Mouse (Mus musculus) intestine, postnatal 0 days (tissue): Measurements from ENCODE around the gene Actrt3. TPM values are rescaled to one million over a fixed set of nuclear protein-coding genes. Genes with fewer than 3 reads are reported as not detected.
A peak's percentile ranks its signal among the peaks of the same experiment; 100 is the strongest.

ENCODE experiments used
- ATAC-seq: fragments of 200-750 bp; cut with Nextera tagmentation; 2 replicates; pipeline ENCODE4 v1.8.0; 2017; ENCODE audit warnings: mild to moderate bottlenecking, moderate TSS enrichment, moderate library complexity
- H3K27ac ChIP-seq: fragments of 300-500 bp; sonication (generic); 2 replicates; pipeline ENCODE4 v1.5.1; 2014; ENCODE audit warnings: mild to moderate bottlenecking, low read depth, low read length, moderate library complexity
- H3K27me3 ChIP-seq: fragments of 300-500 bp; sonication (generic); replicated peaks from 2 replicates; pipeline ENCODE4 v1.6.1; 2014; ENCODE audit warnings: low read length, mixed read lengths; ENCODE audit not compliant: control insufficient read depth, insufficient read depth
- H3K36me3 ChIP-seq: fragments of 300-500 bp; sonication (generic); 2 replicates; pipeline ENCODE4 v1.6.1; 2014; ENCODE audit warnings: mild to moderate bottlenecking, moderate library complexity; ENCODE audit not compliant: control insufficient read depth, insufficient read depth
- H3K4me1 ChIP-seq: fragments of 300-500 bp; sonication (generic); replicated peaks from 2 replicates; pipeline ENCODE4 v1.6.1; 2014; ENCODE audit warnings: antibody characterized with exemption, low read length, mixed read lengths; ENCODE audit not compliant: control insufficient read depth, insufficient read depth
- H3K4me2 ChIP-seq: fragments of 300-500 bp; sonication (generic); replicated peaks from 2 replicates; pipeline ENCODE4 v1.6.1; 2014; ENCODE audit warnings: low read depth, mild to moderate bottlenecking, moderate library complexity
- H3K4me3 ChIP-seq: fragments of 300-500 bp; sonication (generic); 2 replicates; pipeline ENCODE4 v1.5.1; 2014; ENCODE audit warnings: low read depth, low read length
- H3K9ac ChIP-seq: fragments of 300-500 bp; sonication (generic); 2 replicates; pipeline ENCODE4 v1.6.1; 2014; ENCODE audit warnings: mild to moderate bottlenecking, low read depth, low read length
- H3K9me3 ChIP-seq: fragments of 300-500 bp; sonication (generic); 2 replicates; pipeline ENCODE4 v1.6.1; 2016; ENCODE audit warnings: mixed run types; ENCODE audit not compliant: control insufficient read depth
- CTCF ChIP-seq: sonication (generic); IDR thresholded peaks from 2 replicates; pipeline ENCODE4 v1.5.1; 2016; ENCODE audit warnings: low read depth, mild to moderate bottlenecking, control low read depth, antibody characterized with exemption, moderate library complexity
- WGBS: fragments of 180-500 bp; shearing (Covaris S2); extraction: QIAGEN DNeasy Blood & Tissue Kit; methylation state at CpG from one replicate; pipeline ENCODE4 v1.1.7; 2014; 5-methylcytosine and 5-hydroxymethylcytosine counted together
- polyA plus RNA-seq: library from polyadenylated mRNA; unstranded; fragments of >200 nt; fragmentation: Nextera tagmentation; extraction: Ambion mirVana; gene quantifications from 2 replicates; pipeline ENCODE4 v1.2.1, GENCODE M21; 2015

Gene Actrt3
- polyA plus RNA-seq, 1 experiment from 2014 or later: 0.12 TPM

GRCm38 (mm10) chr3:30602065-30602739, 2.5 kb upstream of the Actrt3 start, which contains the start of gene Mynn:
Gene Mynn, plus strand, starts transcription at chr3:30602065.
- WGBS: under 1% methylated on average over 40 of the region's 40 CpGs
- peak; percentile 74 for TF ChIP-seq CTCF
- Histone ChIP-seq H3K27ac (peak within 1 kb of the TSS; percentile 98), H3K4me1 (no peaks in the 10 kb centered on the region), H3K4me2 (peak within 1 kb of the TSS; percentile 82), H3K9me3 (no peaks in the 10 kb centered on the region), H3K9ac (peak within 1 kb of the TSS; percentile 87), H3K36me3 (peaks cover 11% of the 10 kb centered on the region), H3K4me3 (peak within 1 kb of the TSS; percentile 83), H3K27me3 (no peaks in the 10 kb centered on the region)
- ATAC-seq: peak; percentile 94

- peak overlapping the region; percentile 82 for H3K4me2 ChIP-seq
- no peaks in the 10 kb centered on the region for H3K9me3 ChIP-seq
- H3K9ac ChIP-seq: peak overlapping the region; percentile 87
- peak overlapping the region; percentile 83 for H3K4me3 ChIP-seq
- H3K4me1 ChIP-seq: no peaks in the 10 kb centered on the region
- WGBS: under 1% methylated on average over 13 of the region's 13 CpGs
- ATAC-seq: no peak
- TF ChIP-seq CTCF: no peak
- peaks cover 9% of the 10 kb centered on the region for H3K36me3 ChIP-seq
- H3K27me3 ChIP-seq: no peaks in the 10 kb centered on the region
- H3K27ac ChIP-seq: peak overlapping the region; percentile 98
Measured at GRCm38 (mm10) chr3:30601610-30602064, 1.9 kb upstream of the Actrt3 start.

GRCm38 (mm10) chr3:30601175-30601574, 1.4 kb upstream of the Actrt3 start:
- no peak for TF ChIP-seq CTCF
- no peaks in the 10 kb centered on the region for H3K27me3 ChIP-seq
- under 1% methylated on average over 17 of the region's 17 CpGs for WGBS
- no peaks in the 10 kb centered on the region for H3K9me3 ChIP-seq
- no peak overlapping the region for H3K27ac ChIP-seq
- 0 out of 2 replicates have a peak overlapping the region, but pooled peaks have one; percentile 48 for H3K9ac ChIP-seq
- H3K36me3 ChIP-seq: peaks cover 5% of the 10 kb centered on the region
- H3K4me3 ChIP-seq: peak overlapping the region; percentile 83
- peak overlapping the region; percentile 82 for H3K4me2 ChIP-seq
- H3K4me1 ChIP-seq: no peaks in the 10 kb centered on the region
- peak; percentile 19 for ATAC-seq

GRCm38 (mm10) chr3:30600717-30601116, 978 bp upstream of the Actrt3 start:
- under 1% methylated on average over 14 of the region's 14 CpGs for WGBS
- no peak for ATAC-seq
- peak overlapping the region; percentile 82 for H3K4me2 ChIP-seq
- H3K9ac ChIP-seq: peak overlapping the region; percentile 48; the same call in 1 of the 2 replicates
- no peaks in the 10 kb centered on the region for H3K27me3 ChIP-seq
- no peaks in the 10 kb centered on the region for H3K4me1 ChIP-seq
- H3K27ac ChIP-seq: peak overlapping the region; percentile 46; the same call in 1 of the 2 replicates
- H3K4me3 ChIP-seq: peak overlapping the region; percentile 83
- peaks cover 4% of the 10 kb centered on the region; the same call in 1 of the 2 replicates for H3K36me3 ChIP-seq
- no peak for TF ChIP-seq CTCF
- no peaks in the 10 kb centered on the region for H3K9me3 ChIP-seq

- Histone ChIP-seq H3K27me3 (no peaks in the 10 kb centered on the region), H3K27ac (no peak overlapping the region), H3K4me3 (no peak overlapping the region), H3K9ac (no peak overlapping the region), H3K4me2 (no peak overlapping the region), H3K9me3 (no peaks in the 10 kb centered on the region), H3K36me3 (no peaks in the 10 kb centered on the region), H3K4me1 (no peaks in the 10 kb centered on the region)
- no peak for TF ChIP-seq CTCF
- no peak for ATAC-seq
- 69% methylated on average over 7 of the region's 7 CpGs for WGBS
Measured at GRCm38 (mm10) chr3:30597271-30597670, 2.5 kb downstream of the Actrt3 start.

- no peaks in the 10 kb centered on the region for H3K4me1 ChIP-seq
- peak overlapping the region; percentile 94 for H3K4me2 ChIP-seq
- H3K27ac ChIP-seq: peak overlapping the region; percentile 86; the same call in 1 of the 2 replicates
- TF ChIP-seq CTCF: no peak
- under 1% methylated on average over 62 of the region's 62 CpGs for WGBS
- peak overlapping the region; percentile 78 for H3K9ac ChIP-seq
- no peaks in the 10 kb centered on the region for H3K36me3 ChIP-seq
- H3K9me3 ChIP-seq: no peaks in the 10 kb centered on the region
- H3K27me3 ChIP-seq: no peaks in the 10 kb centered on the region
- H3K4me3 ChIP-seq: peak overlapping the region; percentile 76
- no peak for ATAC-seq
Measured at GRCm38 (mm10) chr3:30595111-30595832, 4.5 kb downstream of the Actrt3 start.
